Mouse (Mus musculus) C2C12 (cell line): ENCODE results near the gene Rgma.

Experiments used
- CEBPB ChIP-seq: IDR thresholded peaks from one replicate; pipeline ENCODE4 v1.6.1; 2011; ENCODE audit warnings: low read depth, mild to moderate bottlenecking, control low read depth, moderate library complexity
- MYOD1 ChIP-seq: IDR thresholded peaks from one replicate; pipeline ENCODE4 v1.6.1; 2011; ENCODE audit warnings: low read depth; ENCODE audit not compliant: control insufficient read depth, insufficient read length
- USF1 ChIP-seq: IDR thresholded peaks from one replicate; pipeline ENCODE4 v1.6.1; 2011; ENCODE audit warnings: low read depth, mild to moderate bottlenecking, control low read depth, moderate library complexity

DNA sequence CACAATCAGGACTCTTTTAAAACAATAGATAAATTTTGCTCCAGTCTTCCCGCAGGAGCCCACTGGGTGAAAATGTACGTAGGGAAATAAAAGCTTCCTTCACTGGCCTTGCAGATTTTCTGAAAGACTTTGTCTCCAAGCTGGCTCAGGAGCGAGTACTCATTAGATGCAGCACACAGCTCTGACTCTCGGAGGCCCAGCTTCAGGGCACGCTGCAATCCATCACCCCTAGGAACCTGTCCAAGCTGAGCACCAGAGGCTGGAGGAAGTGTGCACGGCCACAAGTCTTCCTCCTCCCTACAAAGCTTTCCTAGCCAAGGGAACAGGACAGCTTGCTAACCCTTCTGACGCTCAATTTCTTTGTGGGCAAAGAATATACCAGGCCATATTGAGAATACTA, 38.9 kb upstream of the Rgma start:
- TF ChIP-seq CEBPB (no peak), MYOD1 (no peak), USF1 (no peak)
